Mouse (Mus musculus) neutrophil, adult 65 days (primary cell): ENCODE measurements around the gene Gm9611. TPM values are rescaled to one million over a fixed set of nuclear protein-coding genes. Genes with fewer than 3 reads are reported as not detected.

ENCODE experiments used
- total RNA-seq: library from RNA; stranded (reverse); gene quantifications from 2 replicates; pipeline ENCODE4 v1.2.4, GENCODE M21; 2023

Gene Gm9611
- total RNA-seq: not detected in 2 replicates

DNA sequence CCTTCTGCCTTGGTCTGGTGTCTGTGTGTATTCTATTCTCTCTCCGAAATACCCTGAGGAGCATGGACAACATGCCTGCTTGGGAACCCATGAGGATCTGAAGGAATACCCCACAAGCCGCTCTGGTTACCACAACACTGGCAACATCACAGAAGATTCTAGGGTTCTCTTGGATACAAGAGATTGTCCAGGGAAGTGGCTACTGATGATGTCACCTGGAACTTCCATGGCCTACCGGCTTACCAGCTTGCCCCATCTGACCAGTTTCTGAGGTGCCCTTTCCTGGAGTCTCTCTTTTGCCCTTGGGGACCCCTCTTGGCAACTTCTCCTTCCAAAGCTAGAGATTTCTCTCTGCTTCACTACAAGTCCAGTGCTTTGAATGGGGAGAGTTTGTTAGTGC lies at the start of gene Gm9611:
Gene Gm9611, minus strand, starts transcription at position 101 of the 400 bp plus-strand sequence.

DNA sequence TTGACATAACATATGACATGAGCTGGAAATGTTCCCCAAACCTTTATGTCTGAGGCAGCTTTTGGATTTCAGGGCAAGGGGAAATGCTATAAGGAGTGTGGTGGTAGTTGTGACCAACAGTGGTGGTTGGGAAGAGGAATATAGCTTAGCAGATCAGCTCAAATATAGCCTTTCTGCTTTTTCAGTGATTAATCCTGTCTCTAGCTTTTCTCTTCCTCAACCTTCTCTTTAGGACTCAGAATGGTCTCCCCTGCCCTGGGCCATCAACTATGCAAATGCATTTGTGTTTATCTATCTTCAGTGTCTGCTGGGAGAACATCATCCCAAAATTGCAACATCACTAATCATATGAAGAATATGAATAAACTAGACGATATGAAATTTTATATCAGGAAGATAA lies 12.8 kb upstream of the Gm9611 start, which contains the start of gene Gm7995:
Gene Gm7995, plus strand, starts transcription at position 301 of the 400 bp plus-strand sequence.

DNA sequence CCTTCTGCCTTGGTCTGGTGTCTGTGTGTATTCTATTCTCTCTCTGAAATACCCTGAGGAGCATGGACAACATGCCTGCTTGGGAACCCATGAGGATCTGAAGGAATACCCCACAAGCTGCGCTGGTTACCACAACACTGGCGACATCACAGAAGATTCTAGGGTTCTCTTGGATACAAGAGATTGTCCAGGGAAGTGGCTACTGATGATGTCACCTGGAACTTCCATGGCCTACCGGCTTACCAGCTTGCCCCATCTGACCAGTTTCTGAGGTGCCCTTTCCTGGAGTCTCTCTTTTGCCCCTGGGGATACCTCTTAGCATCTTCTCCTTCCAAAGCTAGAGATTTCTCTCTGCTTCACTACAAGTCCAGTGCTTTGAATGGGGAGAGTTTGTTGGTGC lies 37.2 kb downstream of the Gm9611 start, which contains the start of gene Gm17026:
Gene Gm17026, minus strand, starts transcription at position 101 of the 400 bp plus-strand sequence.

Other genes with a start within 250 kb of the Gm9611 start
- gene Gm7951, start 180.0 kb downstream of the Gm9611 start, total RNA-seq: not detected in 2 replicates
- not detected in 2 replicates for gene Gm17027, start 134.7 kb downstream of the Gm9611 start, total RNA-seq
- gene Gm3573, start 106.6 kb downstream of the Gm9611 start, total RNA-seq: not detected in 2 replicates
- gene Gm17026, start 37.3 kb downstream of the Gm9611 start, total RNA-seq: not detected in 2 replicates
- gene Gm7995, start 12.9 kb upstream of the Gm9611 start, total RNA-seq: not detected in 2 replicates
- not detected in 2 replicates for gene Gm8005, start 142.3 kb upstream of the Gm9611 start, total RNA-seq
- not detected in 2 replicates for gene Gm8011, start 166.5 kb upstream of the Gm9611 start, total RNA-seq
- gene Gm8020, start 205.0 kb upstream of the Gm9611 start, total RNA-seq: not detected in 2 replicates
- gene Gm8024, start 226.9 kb upstream of the Gm9611 start, total RNA-seq: not detected in 2 replicates